Mouse (Mus musculus) forebrain, embryonic 15.5 days (tissue): ENCODE data around the gene Cmss1. TPM values are rescaled to one million over a fixed set of nuclear protein-coding genes. Genes with fewer than 3 reads are reported as not detected.

Experiments used
- ATAC-seq: fragments of 200-750 bp; cut with Nextera tagmentation; replicated peaks from 2 replicates; pipeline ENCODE4 v1.8.0; 2017; ENCODE audit warnings: mild to moderate bottlenecking, moderate TSS enrichment, moderate library complexity
- H3K27ac ChIP-seq: fragments of 300-500 bp; sonication (generic); replicated peaks from 2 replicates; pipeline ENCODE4 v1.5.1; 2015; ENCODE audit warnings: mild to moderate bottlenecking, inconsistent platforms
- H3K27me3 ChIP-seq: fragments of 300-500 bp; sonication (generic); 2 replicates; pipeline ENCODE4 v1.6.1; 2015; ENCODE audit warnings: inconsistent platforms
- H3K36me3 ChIP-seq: fragments of 300-500 bp; sonication (generic); 2 replicates; pipeline ENCODE4 v1.6.1; 2015; ENCODE audit warnings: mild to moderate bottlenecking, inconsistent platforms
- H3K4me1 ChIP-seq: fragments of 300-500 bp; sonication (generic); 2 replicates; pipeline ENCODE4 v1.6.1; 2015; ENCODE audit warnings: inconsistent platforms
- H3K4me2 ChIP-seq: fragments of 300-500 bp; sonication (generic); replicated peaks from 2 replicates; pipeline ENCODE4 v1.6.1; 2015; ENCODE audit warnings: mild to moderate bottlenecking, inconsistent platforms
- H3K4me3 ChIP-seq: fragments of 300-500 bp; sonication (generic); 2 replicates; pipeline ENCODE4 v1.5.1; 2015; ENCODE audit warnings: mild to moderate bottlenecking, inconsistent platforms
- H3K9ac ChIP-seq: fragments of 300-500 bp; sonication (generic); replicated peaks from 2 replicates; pipeline ENCODE4 v1.6.1; 2015; ENCODE audit warnings: mild to moderate bottlenecking, inconsistent platforms
- H3K9me3 ChIP-seq: fragments of 300-500 bp; sonication (generic); 2 replicates; pipeline ENCODE4 v1.6.1; 2016; ENCODE audit warnings: inconsistent platforms
- WGBS: fragments of 180-500 bp; shearing (Covaris S2); methylation state at CpG from one replicate; pipeline ENCODE4 v1.1.7; 2015; ENCODE audit warnings: mixed read lengths; 5-methylcytosine and 5-hydroxymethylcytosine counted together
- polyA plus RNA-seq: library from polyadenylated mRNA; unstranded; fragments of >200 nt; fragmentation: Nextera tagmentation; extraction: Ambion mirVana; gene quantifications from 2 replicates; pipeline ENCODE4 v1.2.1, GENCODE M21; 2015

The Cmss1 gene
- polyA plus RNA-seq, 1 experiment from 2014 or later = 41.8 TPM

DNA sequence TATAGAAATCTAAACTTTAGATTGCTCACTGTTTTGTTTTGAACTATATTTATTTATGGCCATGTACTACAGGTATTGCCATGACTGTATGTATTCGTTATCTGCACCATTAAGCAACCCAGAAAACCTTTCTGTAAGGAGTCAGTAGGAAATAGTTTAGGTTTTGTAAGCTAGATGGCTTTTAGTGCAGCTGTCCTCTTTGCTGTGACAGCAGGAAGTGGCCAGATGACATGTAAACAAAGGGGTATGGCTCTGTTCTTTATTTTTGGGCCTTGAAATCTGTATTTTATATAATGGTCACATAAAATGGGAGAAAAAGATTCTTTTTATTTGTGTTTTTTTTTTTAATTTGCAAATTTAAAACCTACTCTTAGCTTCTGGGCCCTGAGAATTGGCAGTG lies 71.9 kb downstream of the Cmss1 start:
- H3K4me3 ChIP-seq = no peak overlapping the region
- H3K4me2 ChIP-seq = no peak overlapping the region
- no peaks in the 10 kb centered on the region for H3K36me3 ChIP-seq
- no peaks in the 10 kb centered on the region for H3K9me3 ChIP-seq
- no peaks in the 10 kb centered on the region for H3K4me1 ChIP-seq
- H3K27me3 ChIP-seq = no peaks in the 10 kb centered on the region
- no peak overlapping the region for H3K27ac ChIP-seq
- 81% methylated on average over 1 of the region's 1 CpGs for WGBS
- ATAC-seq = no peak
- no peak overlapping the region for H3K9ac ChIP-seq

GRCm38 (mm10) chr16:57534365-57534764 lies 72.3 kb downstream of the Cmss1 start:
- WGBS = 89% methylated on average over 1 of the region's 1 CpGs
- no peak for ATAC-seq
- Histone ChIP-seq H3K27me3 (no peaks in the 10 kb centered on the region), H3K36me3 (no peaks in the 10 kb centered on the region), H3K9me3 (no peaks in the 10 kb centered on the region), H3K4me3 (no peak overlapping the region), H3K9ac (no peak overlapping the region), H3K4me2 (no peak overlapping the region), H3K27ac (no peak overlapping the region), H3K4me1 (no peaks in the 10 kb centered on the region)

DNA sequence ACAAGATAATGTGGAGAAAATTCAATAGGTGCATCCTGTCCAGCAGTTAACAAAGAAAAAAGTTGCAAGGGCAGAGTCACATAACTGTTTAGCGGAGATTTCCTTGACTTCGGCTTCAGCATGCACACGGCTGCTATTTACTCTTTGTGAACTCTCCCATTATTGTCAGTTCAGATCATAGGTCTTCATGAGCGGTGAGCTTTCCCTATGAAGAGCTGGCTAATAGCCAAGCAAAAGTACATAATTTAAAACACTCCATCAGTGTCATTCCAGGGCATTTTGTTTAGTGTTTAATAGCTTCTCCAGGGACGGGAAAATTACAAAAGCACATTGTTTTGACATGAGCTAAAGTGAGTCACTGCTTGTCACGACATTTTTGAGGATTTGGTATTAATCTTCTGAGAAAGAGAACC lies 74.6 kb downstream of the Cmss1 start:
- ATAC-seq = no peak
- Histone ChIP-seq H3K4me3 (no peak overlapping the region), H3K9ac (no peak overlapping the region), H3K9me3 (no peaks in the 10 kb centered on the region), H3K27me3 (no peaks in the 10 kb centered on the region), H3K27ac (no peak overlapping the region), H3K36me3 (no peaks in the 10 kb centered on the region), H3K4me1 (no peaks in the 10 kb centered on the region), H3K4me2 (no peak overlapping the region)
- 18% methylated on average over 6 of the region's 6 CpGs for WGBS

GRCm38 (mm10) chr16:57530547-57530946 lies 76.1 kb downstream of the Cmss1 start:
- 89% methylated on average over 4 of the region's 4 CpGs for WGBS
- H3K9me3 ChIP-seq = no peaks in the 10 kb centered on the region
- no peak overlapping the region for H3K9ac ChIP-seq
- ATAC-seq = no peak
- no peak overlapping the region for H3K27ac ChIP-seq
- no peak overlapping the region for H3K4me3 ChIP-seq
- no peak overlapping the region for H3K4me2 ChIP-seq
- no peaks in the 10 kb centered on the region for H3K36me3 ChIP-seq
- H3K4me1 ChIP-seq = no peaks in the 10 kb centered on the region
- H3K27me3 ChIP-seq = no peaks in the 10 kb centered on the region

DNA sequence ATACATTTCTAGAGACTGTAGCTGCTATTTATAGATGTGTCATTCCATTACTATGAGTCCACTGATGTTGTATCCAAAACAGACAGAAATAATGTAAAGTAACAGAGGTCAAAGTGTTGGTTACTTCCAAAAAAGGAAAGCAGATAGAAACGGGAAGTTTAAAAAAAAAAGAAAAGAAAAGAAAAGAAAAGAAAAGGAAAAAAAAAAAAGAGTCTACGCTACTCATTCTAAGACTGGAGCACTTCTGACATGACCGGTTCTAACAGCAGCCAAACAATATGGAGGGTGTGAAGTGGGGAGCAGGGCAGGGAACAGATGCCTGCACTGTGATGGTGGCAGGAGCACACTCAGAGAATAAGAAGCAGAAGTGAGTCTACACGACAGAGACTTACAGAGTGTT lies 78.2 kb downstream of the Cmss1 start:
- no peaks in the 10 kb centered on the region for H3K9me3 ChIP-seq
- H3K27ac ChIP-seq = no peak overlapping the region
- 0 out of 2 replicates have a peak, but pooled peaks have one; percentile 48 for ATAC-seq
- H3K4me3 ChIP-seq = no peak overlapping the region
- H3K4me1 ChIP-seq = no peaks in the 10 kb centered on the region
- no peak overlapping the region for H3K4me2 ChIP-seq
- no peak overlapping the region for H3K9ac ChIP-seq
- WGBS = 55% methylated on average over 4 of the region's 4 CpGs
- H3K27me3 ChIP-seq = no peaks in the 10 kb centered on the region
- H3K36me3 ChIP-seq = no peaks in the 10 kb centered on the region

DNA sequence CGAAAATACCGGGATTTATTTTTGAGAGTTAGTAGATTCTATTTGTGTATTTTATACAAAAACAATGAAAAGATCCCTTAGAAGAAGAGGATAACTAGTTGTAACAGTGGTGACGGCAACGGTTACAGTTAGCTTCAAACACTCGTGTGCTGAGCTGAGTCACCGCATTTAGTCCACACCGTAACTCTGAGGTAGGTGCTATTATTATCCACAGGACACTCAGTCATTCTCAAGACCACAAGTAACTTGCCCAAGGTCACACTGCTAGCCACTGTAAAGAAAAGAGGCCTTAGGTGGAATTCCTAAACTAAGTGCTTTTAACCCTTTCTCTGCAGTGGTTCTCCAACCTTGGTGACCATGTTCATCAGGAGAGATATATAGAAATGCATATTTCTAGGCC lies 79.8 kb downstream of the Cmss1 start:
- Histone ChIP-seq H3K4me2 (no peak overlapping the region), H3K9ac (no peak overlapping the region), H3K9me3 (no peaks in the 10 kb centered on the region), H3K36me3 (no peaks in the 10 kb centered on the region), H3K27me3 (no peaks in the 10 kb centered on the region), H3K4me3 (no peak overlapping the region), H3K4me1 (no peaks in the 10 kb centered on the region), H3K27ac (no peak overlapping the region)
- 94% methylated on average over 7 of the region's 7 CpGs for WGBS
- no peak for ATAC-seq

GRCm38 (mm10) chr16:57525476-57525875 lies 81.2 kb downstream of the Cmss1 start:
- ATAC-seq = no peak
- Histone ChIP-seq H3K9ac (no peak overlapping the region), H3K4me1 (no peaks in the 10 kb centered on the region), H3K36me3 (no peaks in the 10 kb centered on the region), H3K27me3 (no peaks in the 10 kb centered on the region), H3K4me3 (no peak overlapping the region), H3K9me3 (no peaks in the 10 kb centered on the region), H3K27ac (no peak overlapping the region), H3K4me2 (no peak overlapping the region)
- WGBS = 58% methylated on average over 4 of the region's 4 CpGs

DNA sequence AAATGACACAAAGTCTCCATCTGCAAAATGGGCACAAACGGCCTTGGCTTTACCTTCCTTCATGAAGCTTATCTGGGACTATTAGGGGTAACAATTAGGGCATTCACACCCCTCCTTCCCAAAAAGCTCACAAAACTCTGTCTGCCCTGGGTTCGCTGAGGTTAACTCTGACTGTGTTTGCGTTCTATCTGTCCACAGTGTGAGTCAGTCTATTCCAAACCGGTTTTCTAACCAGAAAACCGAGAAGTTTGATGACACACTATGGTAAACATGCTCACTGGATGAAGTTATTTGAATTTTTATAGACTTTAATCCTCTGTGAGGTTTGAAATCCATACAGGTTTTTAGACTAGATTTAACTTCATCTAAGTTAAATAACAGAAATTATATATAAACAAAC lies 81.6 kb downstream of the Cmss1 start:
- H3K9me3 ChIP-seq = no peaks in the 10 kb centered on the region
- H3K27ac ChIP-seq = no peak overlapping the region
- H3K4me1 ChIP-seq = no peaks in the 10 kb centered on the region
- H3K4me2 ChIP-seq = no peak overlapping the region
- no peaks in the 10 kb centered on the region for H3K36me3 ChIP-seq
- no peak overlapping the region for H3K9ac ChIP-seq
- 89% methylated on average over 5 of the region's 5 CpGs for WGBS
- H3K27me3 ChIP-seq = no peaks in the 10 kb centered on the region
- H3K4me3 ChIP-seq = no peak overlapping the region
- no peak for ATAC-seq

DNA sequence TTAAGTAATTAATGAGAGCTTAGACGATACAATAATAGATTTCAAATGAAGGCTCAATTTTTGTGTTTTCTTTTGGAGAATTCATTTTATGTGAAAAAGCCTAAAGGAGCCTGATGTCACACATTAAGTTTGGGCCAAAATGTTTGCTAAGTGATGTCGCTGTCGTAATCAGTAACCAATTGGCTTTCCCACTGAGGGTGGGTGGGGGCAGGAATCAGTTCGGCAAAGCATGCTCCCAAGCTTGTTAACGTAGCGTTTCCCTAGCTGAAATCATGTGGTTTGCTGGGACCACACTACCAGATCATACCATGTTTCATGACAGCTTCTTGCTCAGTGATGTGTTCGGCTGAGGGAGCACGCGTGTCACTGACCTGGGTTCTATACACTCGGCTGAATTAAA lies 91.0 kb downstream of the Cmss1 start:
- 78% methylated on average over 10 of the region's 10 CpGs for WGBS
- Histone ChIP-seq H3K36me3 (no peaks in the 10 kb centered on the region), H3K27me3 (no peaks in the 10 kb centered on the region), H3K9ac (no peak overlapping the region), H3K9me3 (no peaks in the 10 kb centered on the region), H3K4me3 (no peak overlapping the region), H3K27ac (no peak overlapping the region), H3K4me2 (no peak overlapping the region), H3K4me1 (no peaks in the 10 kb centered on the region)
- no peak for ATAC-seq

DNA sequence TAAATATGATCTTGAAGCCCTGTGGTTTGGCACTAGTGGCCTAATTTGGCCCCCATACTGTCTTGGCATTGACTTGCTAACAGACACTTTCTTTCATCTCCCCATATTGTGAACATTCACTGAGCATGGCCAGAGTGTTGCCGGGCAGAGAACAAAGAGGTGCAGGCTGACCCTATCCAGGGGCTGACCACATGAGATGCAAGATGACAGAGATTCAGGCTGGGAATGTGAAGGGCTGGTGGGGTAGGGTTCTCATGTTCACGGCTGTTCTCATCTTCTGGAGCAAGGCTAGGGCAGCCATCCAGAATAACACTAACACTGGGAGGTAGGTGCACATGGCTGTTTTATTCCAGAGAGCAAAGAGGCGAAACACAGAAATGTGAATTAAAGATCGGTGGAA lies 92.3 kb downstream of the Cmss1 start:
- 71% methylated on average over 4 of the region's 4 CpGs for WGBS
- H3K27me3 ChIP-seq = no peaks in the 10 kb centered on the region
- no peak overlapping the region for H3K4me2 ChIP-seq
- ATAC-seq = no peak
- H3K27ac ChIP-seq = no peak overlapping the region
- no peaks in the 10 kb centered on the region for H3K4me1 ChIP-seq
- H3K9me3 ChIP-seq = no peaks in the 10 kb centered on the region
- H3K4me3 ChIP-seq = no peak overlapping the region
- H3K36me3 ChIP-seq = no peaks in the 10 kb centered on the region
- no peak overlapping the region for H3K9ac ChIP-seq

GRCm38 (mm10) chr16:57513562-57513961 lies 93.1 kb downstream of the Cmss1 start:
- Histone ChIP-seq H3K4me1 (no peaks in the 10 kb centered on the region), H3K27ac (no peak overlapping the region), H3K9ac (no peak overlapping the region), H3K9me3 (no peaks in the 10 kb centered on the region), H3K4me2 (no peak overlapping the region), H3K27me3 (no peaks in the 10 kb centered on the region), H3K4me3 (no peak overlapping the region), H3K36me3 (no peaks in the 10 kb centered on the region)
- WGBS = 93% methylated on average over 7 of the region's 7 CpGs
- ATAC-seq = no peak

GRCm38 (mm10) chr16:57509099-57509498 lies 97.6 kb downstream of the Cmss1 start:
- no peak for ATAC-seq
- Histone ChIP-seq H3K36me3 (no peaks in the 10 kb centered on the region), H3K4me1 (no peaks in the 10 kb centered on the region), H3K4me2 (no peak overlapping the region), H3K9ac (no peak overlapping the region), H3K27me3 (no peaks in the 10 kb centered on the region), H3K9me3 (no peaks in the 10 kb centered on the region), H3K4me3 (no peak overlapping the region), H3K27ac (no peak overlapping the region)
- 93% methylated on average over 3 of the region's 3 CpGs for WGBS

GRCm38 (mm10) chr16:57508351-57508750 lies 98.3 kb downstream of the Cmss1 start:
- no peak overlapping the region for H3K4me3 ChIP-seq
- no peak overlapping the region for H3K4me2 ChIP-seq
- no peak overlapping the region for H3K9ac ChIP-seq
- no peaks in the 10 kb centered on the region for H3K4me1 ChIP-seq
- WGBS = 85% methylated on average over 1 of the region's 1 CpGs
- no peaks in the 10 kb centered on the region for H3K9me3 ChIP-seq
- ATAC-seq = no peak
- H3K36me3 ChIP-seq = no peaks in the 10 kb centered on the region
- no peak overlapping the region for H3K27ac ChIP-seq
- no peaks in the 10 kb centered on the region for H3K27me3 ChIP-seq
